Mouse (Mus musculus): Measurements from ENCODE around the gene Eps15l1.
A peak's percentile ranks its signal among the peaks of the same experiment; 100 is the strongest.

Gene Eps15l1

DNA sequence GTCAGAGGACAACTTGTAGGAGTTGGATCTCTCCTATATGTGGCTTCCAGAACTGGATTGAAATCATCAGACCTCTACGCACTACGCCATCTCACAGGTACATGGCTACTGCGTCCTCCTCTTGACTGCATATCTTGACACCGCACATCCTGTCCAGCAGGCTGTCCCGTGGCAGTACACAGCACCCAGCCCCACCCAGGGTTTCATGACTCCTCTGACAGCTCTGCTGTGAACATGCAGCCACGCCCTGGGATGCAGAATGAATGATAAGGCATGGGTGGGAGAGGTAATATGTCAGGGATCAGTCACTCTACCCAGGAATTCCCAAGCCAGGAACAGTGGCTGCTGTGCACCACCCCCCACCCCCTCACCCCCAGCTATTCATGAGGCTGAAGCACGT lies 7.4 kb downstream of the Eps15l1 start:
- no peak for DNase-seq (ENCODE audit: low spot score)

DNA sequence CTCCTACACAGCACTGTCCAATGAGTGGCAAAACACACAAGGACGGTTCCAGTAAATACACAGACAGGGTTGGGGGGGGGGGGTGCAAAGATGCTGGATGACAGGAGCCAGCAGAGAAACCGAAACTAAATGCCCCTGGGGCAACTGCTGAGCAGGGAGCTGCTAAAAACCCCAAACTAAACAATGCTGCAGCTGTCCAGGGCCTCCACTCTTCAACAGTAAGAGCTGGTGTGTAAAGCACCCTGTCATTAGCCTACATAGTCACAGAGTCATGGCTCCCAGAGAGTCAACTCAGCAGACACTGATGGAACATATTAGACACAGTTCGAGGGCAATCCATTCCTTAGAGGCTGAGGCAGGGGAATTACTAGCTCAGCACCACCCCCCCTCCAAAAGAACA lies 11.8 kb downstream of the Eps15l1 start:
- DNase-seq (ENCODE audit: low spot score), result peak; percentile 45

DNA sequence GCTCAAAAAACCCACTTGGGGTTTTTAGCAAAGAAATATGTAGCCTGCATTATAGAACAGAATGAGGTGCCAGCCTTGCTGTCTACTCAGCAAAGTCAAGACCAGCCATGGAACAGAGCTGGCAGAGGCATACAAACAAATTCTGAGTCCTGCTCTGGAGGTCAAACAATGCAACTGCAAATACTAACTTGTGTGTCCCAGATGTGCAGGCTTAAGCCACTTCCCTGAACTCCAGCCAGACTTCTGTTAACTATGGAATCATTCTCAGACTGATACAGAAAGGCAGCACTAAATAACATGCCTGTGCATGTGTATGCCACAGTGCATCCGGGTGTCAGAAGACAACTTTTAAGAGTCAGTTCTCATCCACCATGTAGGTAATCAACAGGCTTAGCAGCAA lies 13.4 kb downstream of the Eps15l1 start:
- peak; percentile 69 for DNase-seq (ENCODE audit: low spot score)

DNA sequence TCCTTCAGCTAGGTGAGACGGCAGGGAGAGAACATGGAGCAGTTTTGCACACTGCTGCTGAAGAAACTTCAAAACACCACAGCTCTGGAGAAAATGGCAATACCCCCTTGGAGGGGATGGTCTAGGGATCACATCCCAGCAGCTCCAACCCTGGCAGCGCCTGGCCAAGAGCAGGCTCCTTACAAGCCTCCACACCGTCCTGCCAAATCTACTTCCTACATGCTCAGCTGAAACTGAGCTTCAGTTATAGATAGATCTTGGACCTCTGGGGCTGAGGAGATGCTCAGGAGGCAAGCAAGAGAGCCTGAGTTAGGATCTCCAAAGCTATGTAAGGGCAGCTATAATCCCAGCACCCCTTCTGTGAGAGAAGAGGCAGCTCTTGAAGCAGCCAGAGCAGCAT lies 18.3 kb downstream of the Eps15l1 start:
- DNase-seq (ENCODE audit: low spot score), result no peak

DNA sequence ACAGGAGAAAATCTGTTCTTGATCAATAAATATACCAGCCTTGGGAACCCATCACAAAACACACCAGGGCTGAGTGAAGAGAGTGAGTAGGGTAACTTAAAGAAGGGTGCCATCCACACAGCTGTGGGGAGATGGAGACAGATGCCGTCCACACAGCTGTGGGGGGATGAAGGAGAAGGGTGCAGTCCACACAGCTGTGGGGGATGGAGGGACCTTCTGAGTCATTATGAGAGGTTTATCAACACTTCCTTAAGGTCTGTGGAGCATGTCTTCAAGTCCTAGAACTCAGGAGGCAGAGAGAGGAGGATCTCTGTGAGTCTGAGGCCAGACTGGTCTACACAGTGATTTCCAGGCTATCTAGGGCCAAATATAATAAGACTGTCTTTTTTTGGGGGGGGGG lies 19.9 kb downstream of the Eps15l1 start:
- DNase-seq (ENCODE audit: low spot score), result no peak

DNA sequence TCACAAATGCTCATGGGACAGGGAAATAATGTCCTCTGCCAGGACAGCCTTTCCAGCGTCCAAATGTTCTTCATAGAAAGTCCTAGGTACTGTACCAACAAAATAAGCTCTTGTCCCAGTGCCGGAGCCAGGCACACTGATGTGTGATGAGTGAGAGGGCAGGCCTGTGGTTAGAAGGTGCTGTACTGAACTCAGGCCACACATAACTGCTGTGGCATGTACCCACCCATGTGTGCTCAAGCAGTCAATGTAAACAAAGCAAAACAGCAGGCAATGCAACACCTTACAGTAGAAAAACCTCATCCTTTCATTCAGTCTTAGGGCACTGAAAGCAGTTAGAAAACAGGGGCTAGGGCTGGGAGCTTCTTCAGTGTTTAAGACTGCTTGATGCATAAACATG lies 35.5 kb downstream of the Eps15l1 start:
- no peak for DNase-seq (ENCODE audit: low spot score)

DNA sequence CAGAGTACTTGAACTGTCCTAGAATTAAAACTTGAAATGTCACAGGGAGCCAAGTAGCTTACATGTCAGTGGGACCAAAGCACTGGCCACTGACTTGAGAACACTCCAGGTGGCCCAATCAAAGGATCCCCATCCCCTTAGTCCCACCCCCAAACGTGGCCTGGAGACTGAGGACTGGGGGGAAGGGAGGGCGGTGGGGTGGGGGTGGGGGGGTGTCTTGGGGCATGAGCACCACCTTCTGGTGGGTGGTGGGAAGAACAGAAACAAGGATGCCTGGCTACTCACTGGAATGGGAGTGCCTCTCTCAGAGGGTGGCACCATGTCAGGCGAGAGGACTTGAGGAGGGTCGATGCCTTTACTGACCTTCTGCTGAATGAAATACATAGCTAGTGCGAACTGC lies 38.9 kb downstream of the Eps15l1 start:
- no peak for DNase-seq (ENCODE audit: low spot score)

DNA sequence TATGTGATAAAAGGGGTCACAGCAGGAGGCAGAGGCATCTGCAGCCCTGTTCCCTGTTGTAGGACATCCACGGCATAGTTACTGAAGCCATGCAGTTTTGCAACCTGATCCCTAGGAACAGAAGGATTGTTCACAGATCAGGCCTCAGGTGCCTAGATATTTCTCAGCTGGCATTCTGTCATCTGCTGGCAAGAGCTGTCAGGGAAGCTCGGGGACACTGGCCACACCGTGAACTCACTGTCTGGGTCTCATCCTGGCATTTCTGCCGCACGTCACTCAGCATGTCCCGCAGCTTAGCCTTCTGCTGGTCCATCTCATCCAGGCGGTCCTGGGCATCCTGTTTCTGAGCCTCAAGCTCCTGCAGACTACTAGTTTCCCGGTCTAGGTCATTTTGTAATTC lies 40.6 kb downstream of the Eps15l1 start:
- DNase-seq (ENCODE audit: low spot score), result no peak

DNA sequence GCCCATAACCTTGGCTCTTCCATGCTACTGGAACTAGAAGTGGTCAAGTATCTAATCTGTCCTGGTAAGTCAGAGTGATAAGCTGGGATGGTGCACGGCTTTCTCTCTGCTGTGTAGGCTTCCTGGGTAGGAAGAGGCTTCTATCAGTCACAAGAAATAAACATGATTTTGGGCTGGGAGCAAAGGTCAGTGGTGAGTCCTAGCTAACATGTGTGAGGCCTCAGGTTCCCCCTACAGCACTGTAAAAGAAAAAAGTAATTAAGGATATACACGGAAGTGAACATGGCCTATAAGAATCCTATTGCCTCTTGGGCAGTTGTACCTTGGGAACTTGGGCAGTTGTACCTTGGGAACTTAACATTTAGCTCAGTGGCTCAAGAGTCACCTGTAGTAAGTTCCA lies 44.4 kb downstream of the Eps15l1 start:
- DNase-seq (ENCODE audit: low spot score), result no peak

DNA sequence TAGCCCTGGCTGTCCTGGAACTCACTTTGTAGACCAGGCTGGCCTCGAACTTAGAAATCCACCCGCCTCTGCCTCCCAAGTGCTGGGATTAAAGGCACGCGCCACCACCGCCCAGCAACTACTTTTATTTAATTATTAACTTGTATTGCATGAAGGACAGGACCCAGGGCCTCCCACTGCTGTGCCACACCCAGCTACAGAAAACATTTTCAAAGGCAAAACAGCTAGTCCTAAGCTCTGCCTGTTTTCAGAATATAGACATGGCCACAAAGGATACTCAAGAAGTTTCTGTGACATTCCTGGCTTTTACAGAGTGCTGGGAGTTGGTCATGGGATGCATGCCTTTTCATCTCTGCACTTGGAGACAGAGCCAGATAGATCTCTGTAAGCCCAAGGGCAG lies 45.0 kb downstream of the Eps15l1 start:
- DNase-seq (ENCODE audit: low spot score), result no peak

DNA sequence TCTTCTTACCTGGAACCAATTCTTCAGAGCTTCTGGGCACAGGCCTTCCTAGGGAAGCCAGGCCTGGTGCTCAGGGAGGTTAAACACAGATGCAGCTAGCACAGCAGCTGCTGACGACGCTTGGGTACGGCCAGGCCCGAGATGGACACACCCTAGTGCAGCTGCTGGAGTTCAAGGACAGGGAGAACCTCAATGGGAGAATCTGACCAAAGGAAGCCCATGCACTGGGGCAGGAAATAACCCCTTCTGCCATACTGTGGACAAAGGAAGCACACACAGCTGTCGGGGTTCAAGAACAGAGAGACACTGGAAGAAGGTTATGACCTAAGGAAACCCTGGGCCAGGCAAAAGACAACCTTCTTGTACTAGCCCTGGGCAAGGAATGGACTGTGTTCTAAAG lies 46.1 kb downstream of the Eps15l1 start:
- DNase-seq (ENCODE audit: low spot score), result no peak

DNA sequence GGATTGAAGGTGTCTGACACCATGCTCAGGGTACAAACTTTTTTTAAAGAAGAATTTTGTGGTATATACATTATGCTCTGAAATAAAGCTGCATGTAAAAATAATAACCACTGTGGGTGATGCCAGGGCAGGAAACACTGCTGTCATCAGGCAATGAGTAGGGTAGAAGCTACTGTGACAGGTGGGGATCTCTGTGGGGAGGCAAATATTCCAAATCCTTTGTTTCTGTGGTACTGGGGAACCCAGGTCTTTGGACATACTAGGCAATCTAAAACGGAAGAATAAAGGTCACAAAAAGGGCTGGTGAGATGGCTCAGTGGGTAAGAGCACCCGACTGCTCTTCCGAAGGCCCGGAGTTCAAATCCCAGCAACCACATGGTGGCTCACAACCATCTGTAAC lies 48.9 kb downstream of the Eps15l1 start:
- no peak for DNase-seq (ENCODE audit: low spot score)

DNA sequence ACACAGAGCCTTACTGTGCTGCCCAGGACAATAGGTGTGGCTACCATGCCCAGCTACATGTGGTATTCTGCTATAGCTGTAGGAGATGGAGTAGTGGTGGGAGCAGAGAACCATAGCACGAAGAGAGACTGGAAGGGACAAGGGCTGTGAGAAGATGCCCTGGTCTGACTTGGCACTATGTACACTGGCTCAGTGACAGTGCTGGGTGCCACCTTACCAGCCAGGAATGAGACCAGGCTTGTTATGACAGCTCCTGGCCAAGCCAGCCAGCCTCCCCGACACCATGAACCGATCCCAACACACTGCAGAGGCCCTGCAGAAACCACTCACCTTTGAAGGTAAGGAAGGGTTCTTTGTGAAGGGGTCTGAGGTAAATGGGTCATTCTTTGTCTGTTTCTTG lies 49.9 kb downstream of the Eps15l1 start:
- no peak for DNase-seq (ENCODE audit: low spot score)

DNA sequence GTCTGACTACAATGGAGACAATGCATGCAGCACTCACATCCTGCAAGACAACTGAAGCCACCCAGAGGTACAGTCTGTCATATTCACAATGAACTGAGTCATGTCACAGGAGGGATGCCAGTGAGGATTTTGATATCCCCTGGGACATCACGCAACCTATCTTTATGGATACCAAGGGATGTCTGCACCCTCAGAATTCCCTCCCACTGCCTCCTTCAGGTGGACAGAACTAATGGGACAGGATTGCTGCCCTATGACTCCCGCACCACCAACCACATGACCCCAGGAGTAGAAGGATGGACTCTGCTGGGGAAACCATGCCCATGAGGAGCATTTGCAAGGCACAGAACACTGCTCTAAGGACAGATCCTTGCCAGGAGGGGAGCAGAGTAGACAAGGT lies 54.8 kb downstream of the Eps15l1 start:
- DNase-seq (ENCODE audit: low spot score), result no peak

DNA sequence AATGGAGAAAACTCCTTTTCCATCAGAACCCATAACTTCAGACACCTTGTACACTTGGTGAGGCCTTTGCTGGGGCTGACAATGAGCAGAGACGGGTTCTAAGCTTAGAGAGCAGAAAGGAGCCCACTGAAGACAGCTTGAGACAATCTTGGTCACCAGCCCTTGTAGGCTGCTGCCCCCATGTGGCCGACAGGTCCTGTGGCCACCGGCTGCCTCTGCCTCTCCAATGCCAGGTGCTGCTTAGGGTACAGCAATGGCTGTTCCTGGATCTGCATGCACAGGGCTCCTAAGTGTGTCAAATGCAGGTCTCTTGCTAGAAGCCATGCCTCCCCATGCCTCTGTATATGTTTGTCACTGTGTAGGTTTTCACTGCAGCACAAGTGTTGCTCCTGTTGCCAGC lies 55.4 kb downstream of the Eps15l1 start:
- peak; percentile 76 for DNase-seq (ENCODE audit: low spot score)

DNA sequence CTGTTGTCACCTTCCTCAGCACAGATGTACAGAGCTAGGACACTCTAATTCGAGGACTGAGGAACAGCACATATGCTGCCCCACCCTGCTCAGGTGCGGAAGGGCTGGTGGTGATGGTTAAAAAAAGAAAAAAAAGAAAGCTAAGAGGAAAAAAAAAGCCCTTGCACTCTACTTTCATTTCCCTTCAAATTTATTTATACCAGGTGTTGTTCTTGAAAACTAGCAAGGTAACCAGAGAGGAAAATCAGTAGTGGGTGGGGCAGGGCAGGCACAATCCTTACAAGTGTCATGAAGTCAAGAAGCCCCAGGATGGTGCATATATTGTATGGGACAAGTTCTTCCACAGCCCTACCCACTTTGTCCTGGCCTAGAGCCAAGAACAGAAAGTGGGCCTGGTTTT lies 56.2 kb downstream of the Eps15l1 start:
- DNase-seq (ENCODE audit: low spot score), result no peak

DNA sequence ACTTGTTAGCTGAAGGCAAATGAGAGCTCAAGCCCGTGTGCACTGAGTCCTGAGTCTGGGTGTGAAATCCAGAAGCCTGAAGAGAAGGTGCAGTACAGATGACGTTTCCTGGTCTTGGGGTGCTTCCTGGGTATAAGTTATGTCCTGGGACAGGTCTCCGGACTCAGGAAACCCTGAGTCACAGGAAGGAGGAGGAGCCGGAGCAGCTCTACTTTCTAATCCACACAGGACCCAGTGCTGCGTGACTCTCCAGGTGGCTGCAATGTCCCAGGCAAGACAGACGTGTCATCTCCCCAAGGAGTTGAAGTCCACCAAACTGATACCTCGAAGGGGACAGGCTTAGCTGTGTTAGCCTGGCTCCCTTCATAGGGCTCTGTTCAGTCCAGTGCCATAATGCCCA lies 57.8 kb downstream of the Eps15l1 start:
- DNase-seq (ENCODE audit: low spot score), result no peak

DNA sequence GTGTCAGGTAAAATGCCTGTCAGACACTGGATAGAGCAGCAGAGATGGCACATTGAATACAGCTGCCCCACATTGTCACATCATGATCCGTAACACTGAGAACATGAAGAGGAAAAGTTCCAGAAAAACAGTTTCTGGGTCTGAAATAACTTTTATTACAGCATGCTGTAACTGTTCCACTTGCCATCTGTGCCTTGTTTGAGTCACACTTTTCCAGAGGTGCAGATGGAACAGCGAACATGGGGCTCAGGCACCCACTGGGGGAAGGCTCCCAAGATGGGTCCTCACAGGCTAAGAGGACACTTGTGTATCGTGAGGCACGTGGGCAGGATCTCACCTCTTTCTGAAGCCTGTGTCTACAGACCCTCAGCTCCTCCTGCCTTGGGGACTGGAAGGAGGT lies 58.5 kb downstream of the Eps15l1 start:
- DNase-seq (ENCODE audit: low spot score), result no peak

DNA sequence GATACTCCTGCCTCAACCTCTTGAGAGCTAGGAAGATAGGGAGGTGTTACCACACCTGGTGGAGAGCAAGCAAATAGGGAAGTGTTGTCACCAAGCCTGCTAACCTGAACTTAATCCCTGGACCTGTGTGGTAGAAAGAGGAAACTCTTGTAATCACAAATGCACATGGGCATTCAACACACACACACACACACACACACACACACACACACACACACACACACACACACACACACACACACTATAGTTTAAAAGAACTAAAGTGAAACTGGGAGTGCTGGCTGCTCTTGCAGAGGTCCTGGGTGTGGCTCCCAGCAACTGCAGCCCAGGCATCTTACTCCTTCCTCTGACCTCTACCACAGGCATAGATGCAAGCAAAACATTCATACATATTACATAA lies 61.1 kb downstream of the Eps15l1 start:
- DNase-seq (ENCODE audit: low spot score), result no peak

DNA sequence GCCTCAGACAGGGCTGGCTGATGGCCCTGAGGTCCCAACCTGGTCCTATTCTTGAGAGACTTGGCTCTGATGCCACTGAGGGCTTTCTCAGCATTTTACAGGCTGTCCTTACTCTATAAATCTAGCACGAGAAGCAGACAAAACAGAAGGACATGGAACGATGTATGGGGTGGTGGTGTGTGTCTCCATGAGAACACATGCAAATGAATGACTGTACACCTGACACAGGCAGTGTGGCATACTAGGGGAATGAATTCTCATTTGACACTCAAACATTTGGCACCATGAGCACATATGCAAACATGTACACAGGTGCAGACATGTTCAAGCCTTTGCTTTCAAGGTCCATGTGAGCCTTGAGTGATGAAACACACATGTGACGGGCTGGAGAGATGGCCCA lies 64.7 kb downstream of the Eps15l1 start:
- DNase-seq (ENCODE audit: low spot score), result no peak

DNA sequence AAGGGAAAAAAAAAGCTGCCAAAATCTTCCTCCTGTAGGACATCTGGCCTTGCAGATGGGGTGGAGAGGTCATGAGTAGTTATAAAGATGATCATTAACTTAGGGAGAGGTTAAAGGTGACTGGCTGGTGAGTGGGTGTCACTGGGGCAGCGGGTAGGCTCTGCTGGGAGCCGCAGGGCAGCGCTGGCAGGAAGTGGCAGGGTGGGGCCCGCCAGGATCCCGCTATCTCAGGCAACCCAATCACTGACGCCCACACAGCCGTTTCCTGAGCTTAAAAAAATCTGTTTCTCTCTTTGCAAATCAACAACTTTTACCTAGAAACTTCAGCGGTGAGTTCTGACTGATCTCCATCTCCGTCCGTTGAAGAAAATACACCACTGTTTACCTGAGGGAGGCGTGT lies 67.0 kb downstream of the Eps15l1 start:
- no peak for DNase-seq (ENCODE audit: low spot score)

DNA sequence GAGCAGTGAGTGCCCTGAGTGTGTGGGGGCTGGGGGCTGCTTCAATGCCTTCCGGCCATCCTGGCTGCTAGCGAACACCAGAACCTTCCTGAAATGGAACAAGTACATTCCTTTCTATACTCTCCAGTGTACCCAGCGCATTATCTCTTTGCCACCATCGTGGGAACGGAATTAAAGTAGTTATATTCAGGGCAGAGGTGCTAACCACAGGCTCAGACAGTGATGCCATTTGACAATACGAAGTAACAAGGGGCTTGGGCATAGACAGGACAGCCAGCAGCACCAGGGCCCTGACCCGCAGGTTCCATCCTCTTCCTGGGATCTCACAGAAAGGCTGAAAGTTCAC lies 67.6 kb downstream of the Eps15l1 start:
- DNase-seq (ENCODE audit: low spot score), result no peak

DNA sequence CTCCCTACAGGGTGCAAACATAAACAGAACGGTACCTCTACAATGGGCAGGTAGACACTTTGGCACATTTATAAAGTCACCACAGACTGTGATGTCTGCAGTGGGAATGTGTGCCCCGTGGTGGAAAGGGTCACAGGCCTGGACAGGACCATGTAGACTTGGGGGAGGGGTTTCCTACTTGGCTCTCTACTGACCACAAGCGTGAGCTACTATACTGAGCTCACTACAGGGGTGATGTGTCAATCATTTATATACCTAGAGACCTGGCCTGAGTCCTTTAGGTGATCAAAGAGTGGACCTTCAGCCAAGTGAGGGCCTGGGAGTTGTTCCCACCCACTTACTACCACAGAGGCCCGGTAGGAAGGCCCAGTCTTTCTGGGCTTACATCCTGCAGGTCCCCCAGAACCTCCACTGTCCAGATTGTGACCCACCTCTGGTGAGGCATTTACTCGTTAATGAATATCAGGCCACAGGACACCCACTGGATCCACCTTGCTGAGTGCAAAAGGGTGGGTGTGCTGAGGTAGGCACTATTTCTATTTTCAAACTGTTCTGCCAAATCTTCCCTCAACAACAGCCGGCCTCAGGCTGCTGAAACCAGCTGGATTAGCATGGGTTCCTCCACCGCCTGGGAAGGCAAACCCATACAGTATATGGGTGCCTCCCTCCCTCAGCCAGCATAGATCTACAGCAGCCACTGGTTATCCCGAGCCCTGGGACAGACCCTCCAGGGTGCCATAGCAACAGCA lies 68.1 kb downstream of the Eps15l1 start:
- no peak for DNase-seq (ENCODE audit: low spot score)

DNA sequence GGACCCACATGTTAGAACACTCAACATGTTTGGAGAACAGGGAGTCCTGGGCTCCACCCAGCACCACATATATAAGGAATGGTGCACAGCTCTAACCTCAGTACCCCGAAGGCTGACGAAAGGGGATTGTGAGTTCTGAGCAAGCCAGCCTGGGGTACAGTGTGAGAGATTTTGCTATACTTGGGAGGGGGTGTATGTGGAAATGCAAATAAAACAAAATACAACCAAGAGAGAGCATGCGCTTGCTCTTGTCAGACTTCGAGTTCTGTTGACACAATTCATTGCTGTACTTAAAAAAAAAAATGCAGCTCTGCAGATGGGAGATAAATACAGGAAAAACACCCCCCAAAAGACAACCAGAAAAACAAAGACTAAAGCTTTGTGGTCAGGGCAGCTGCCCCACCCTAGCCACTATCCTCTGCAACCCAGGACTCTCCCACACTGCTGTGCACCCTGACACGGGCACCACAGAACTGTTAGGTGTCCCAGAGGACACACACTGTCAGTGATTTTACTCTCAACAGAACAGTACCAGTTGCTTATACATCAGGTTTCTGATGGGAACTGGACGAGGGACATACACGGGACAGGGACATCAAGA lies 69.8 kb downstream of the Eps15l1 start:
- no peak for DNase-seq (ENCODE audit: low spot score)
